Mouse (Mus musculus) heart, embryonic 11.5 days (tissue): ENCODE data around the gene Cyba. TPM values are rescaled to one million over a fixed set of nuclear protein-coding genes. Genes with fewer than 3 reads are reported as not detected.

ENCODE experiments used
- microRNA-seq: library from miRNA; unstranded; fragments of <30 nt; microRNA quantifications from one replicate; pipeline ENCODE4, GENCODE M21; 2016; ENCODE audit warnings: borderline number of aligned reads
- polyA plus RNA-seq: library from polyadenylated mRNA; unstranded; fragments of >200 nt; fragmentation: Nextera tagmentation; extraction: Ambion mirVana; gene quantifications from 2 replicates; pipeline ENCODE4 v1.2.1, GENCODE M21; 2014

Gene Cyba
- polyA plus RNA-seq, 1 experiment from 2014 or later = 174 TPM

Small RNA genes lying within 50 kb of the gene (microRNA-seq; reads per million reads assigned to microRNA genes)
- gene Gm24366 = not detected

Other genes starting within 250 kb of the Cyba start
- gene Zfpm1, start 150.8 kb downstream of the Cyba start, polyA plus RNA-seq = 6.9 and 7.9 TPM in 2 replicates
- gene Trhr2, start 72.2 kb downstream of the Cyba start, polyA plus RNA-seq = not detected in 2 replicates
- gene Zc3h18, start 56.3 kb downstream of the Cyba start, polyA plus RNA-seq = 22.2 and 26.8 TPM in 2 replicates
- gene Il17c, start 10.9 kb downstream of the Cyba start, polyA plus RNA-seq = not detected in 2 replicates
- gene Mvd, start 10.5 kb upstream of the Cyba start, polyA plus RNA-seq = 28.0 and 29.0 TPM in 2 replicates
- 3.0 and 4.2 TPM in 2 replicates for gene Snai3, start 27.8 kb upstream of the Cyba start, polyA plus RNA-seq
- 28.1 and 34.4 TPM in 2 replicates for gene Rnf166, start 43.1 kb upstream of the Cyba start, polyA plus RNA-seq
- 35.2 and 39.0 TPM in 2 replicates for gene Ctu2, start 43.2 kb upstream of the Cyba start, polyA plus RNA-seq
- 17.4 and 19.4 TPM in 2 replicates for gene Piezo1, start 118.4 kb upstream of the Cyba start, polyA plus RNA-seq
- 29.5 and 30.4 TPM in 2 replicates for gene Cdt1, start 135.1 kb upstream of the Cyba start, polyA plus RNA-seq
- gene Aprt, start 144.0 kb upstream of the Cyba start, polyA plus RNA-seq = 250 and 262 TPM in 2 replicates
- 11.4 and 12.3 TPM in 2 replicates for gene Galns, start 178.5 kb upstream of the Cyba start, polyA plus RNA-seq
- 49.8 and 60.0 TPM in 2 replicates for gene Trappc2l, start 178.7 kb upstream of the Cyba start, polyA plus RNA-seq
- gene Pabpn1l, start 189.8 kb upstream of the Cyba start, polyA plus RNA-seq = not detected in 2 replicates